Mouse (Mus musculus) MEL (cell line): ENCODE data around the gene Cxcr5. TPM values are rescaled to one million over a fixed set of nuclear protein-coding genes. Genes with fewer than 3 reads are reported as not detected.

Experiments used
- DNase-seq: peaks from one replicate; pipeline ENCODE4 v3.0.0; 2011; ENCODE audit warnings: low read depth, low spot score
- H3K27ac ChIP-seq: 2 replicates; pipeline ENCODE4 v1.5.1; 2012; ENCODE audit warnings: low read depth, mild to moderate bottlenecking, control low read depth, low read length, moderate library complexity; ENCODE audit not compliant: control insufficient read depth
- H3K27me3 ChIP-seq, 2 experiments: fragments of 150-350 bp in 1 of 2; sonication (generic) in 1 of 2; 2 replicates each; pipeline ENCODE4 v1.6.1; 2012; ENCODE audit warnings: low read length in 2 of 2, mild to moderate bottlenecking in 2 of 2, improper control_type of control experiment in 1 of 2, moderate library complexity in 1 of 2; ENCODE audit not compliant: insufficient read depth in 2 of 2, control insufficient read depth in 1 of 2
- H3K36me3 ChIP-seq, 2 experiments: 2 replicates each; pipeline ENCODE4 v1.6.1; 2012 to 2014; ENCODE audit warnings: low read length in 2 of 2, improper control_type of control experiment in 1 of 2, inconsistent platforms in 1 of 2, mild to moderate bottlenecking in 1 of 2; ENCODE audit not compliant: insufficient read depth in 2 of 2, control insufficient read depth in 1 of 2
- H3K4me1 ChIP-seq, 2 experiments: fragments of 150-350 bp in 1 of 2; sonication (generic) in 1 of 2; 2 replicates each; pipeline ENCODE4 v1.6.1; 2012; ENCODE audit warnings: low read length in 2 of 2, improper control_type of control experiment in 1 of 2, mild to moderate bottlenecking in 1 of 2; ENCODE audit not compliant: insufficient read depth in 2 of 2, control insufficient read depth in 1 of 2
- H3K4me3 ChIP-seq, 2 experiments: fragments of 150-350 bp in 1 of 2; sonication (generic) in 1 of 2; 2 replicates each; pipeline ENCODE4 v1.5.1; 2012; ENCODE audit warnings: low read depth in 2 of 2, low read length in 2 of 2, mild to moderate bottlenecking in 2 of 2, moderate library complexity in 2 of 2, control low read depth in 1 of 2, improper control_type of control experiment in 1 of 2; ENCODE audit not compliant: control insufficient read depth in 1 of 2, insufficient read depth in 1 of 2
- H3K79me2 ChIP-seq: 2 replicates; pipeline ENCODE4 v1.6.1; 2012; ENCODE audit warnings: mild to moderate bottlenecking, low read length, moderate library complexity; ENCODE audit not compliant: control insufficient read depth, poor library complexity, insufficient read depth
- H3K9ac ChIP-seq: 2 replicates; pipeline ENCODE4 v1.6.1; 2012; ENCODE audit warnings: low read depth, mild to moderate bottlenecking, control low read depth, low read length, moderate library complexity; ENCODE audit not compliant: control insufficient read depth, poor library complexity, severe bottlenecking
- H3K9me3 ChIP-seq: fragments of 150-350 bp; sonication (generic); replicated peaks from 2 replicates; pipeline ENCODE4 v1.6.1; 2012; ENCODE audit warnings: mild to moderate bottlenecking, low read length, improper control_type of control experiment, moderate library complexity; ENCODE audit not compliant: insufficient read depth
- CHD1 ChIP-seq: IDR thresholded peaks from 2 replicates; pipeline ENCODE4 v1.6.1; 2012; ENCODE audit warnings: low read depth, mild to moderate bottlenecking, inconsistent platforms, low read length, improper control_type of control experiment
- CHD2 ChIP-seq: IDR thresholded peaks from 2 replicates; pipeline ENCODE4 v1.6.1; 2011; ENCODE audit warnings: low read length, improper control_type of control experiment
- CTCF ChIP-seq, 3 experiments: IDR thresholded peaks in 2 of 3; conservative IDR thresholded peaks in 1 of 3; 2 replicates each; pipeline ENCODE4 v1.5.1; 2011 to 2012; ENCODE audit warnings: low read length in 3 of 3, low read depth in 2 of 3, mild to moderate bottlenecking in 2 of 3, improper control_type of control experiment in 1 of 3, inconsistent platforms in 1 of 3, mixed read lengths in 1 of 3, moderate library complexity in 1 of 3; ENCODE audit not compliant: control insufficient read depth in 1 of 3, insufficient read depth in 1 of 3, poor library complexity in 1 of 3, severe bottlenecking in 1 of 3
- E2F4 ChIP-seq: IDR thresholded peaks from 2 replicates; pipeline ENCODE4 v1.6.1; 2011; ENCODE audit warnings: low read depth, low read length, improper control_type of control experiment, borderline replicate concordance
- ELF1 ChIP-seq: IDR thresholded peaks from 2 replicates; pipeline ENCODE4 v1.6.1; 2014; ENCODE audit warnings: low read depth, mild to moderate bottlenecking, inconsistent platforms, low read length, improper control_type of control experiment, moderate library complexity
- GATA1 ChIP-seq: IDR thresholded peaks from 2 replicates; pipeline ENCODE4 v1.6.1; 2011; ENCODE audit warnings: low read depth, low read length, improper control_type of control experiment
- HCFC1 ChIP-seq: IDR thresholded peaks from 2 replicates; pipeline ENCODE4 v1.6.1; 2012; ENCODE audit warnings: low read depth, mild to moderate bottlenecking, inconsistent platforms, low read length, improper control_type of control experiment, moderate library complexity
- KAT2A ChIP-seq: conservative IDR thresholded peaks from 2 replicates; pipeline ENCODE4 v1.6.1; 2012; ENCODE audit warnings: low read depth, low read length, improper control_type of control experiment, inconsistent platforms
- MAFK ChIP-seq: IDR thresholded peaks from 2 replicates; pipeline ENCODE4 v1.6.1; 2011; ENCODE audit warnings: low read depth, mild to moderate bottlenecking, low read length, improper control_type of control experiment, borderline replicate concordance
- MAX ChIP-seq: IDR thresholded peaks from 2 replicates; pipeline ENCODE4 v1.6.1; 2011; ENCODE audit warnings: low read length, improper control_type of control experiment
- MEF2A ChIP-seq: IDR thresholded peaks from 2 replicates; pipeline ENCODE4 v1.6.1; 2014; ENCODE audit warnings: low read depth, mild to moderate bottlenecking, inconsistent platforms, low read length, improper control_type of control experiment; ENCODE audit not compliant: poor library complexity, insufficient replicate concordance, severe bottlenecking; ENCODE audit errors: extremely low read depth
- MYB ChIP-seq: IDR thresholded peaks from 2 replicates; pipeline ENCODE4 v1.6.1; 2011; ENCODE audit warnings: mild to moderate bottlenecking, low read depth, low read length, improper control_type of control experiment
- MYC ChIP-seq: IDR thresholded peaks from 2 replicates; pipeline ENCODE4 v1.6.1; 2011; ENCODE audit warnings: low read depth, mild to moderate bottlenecking, low read length, improper control_type of control experiment, moderate library complexity
- POLR2A ChIP-seq, 2 experiments: IDR thresholded peaks; 2 replicates each; pipeline ENCODE4 v1.6.1; 2011 to 2012; ENCODE audit warnings: low read length in 2 of 2, mild to moderate bottlenecking in 2 of 2, control low read depth in 1 of 2, improper control_type of control experiment in 1 of 2, low read depth in 1 of 2, moderate library complexity in 1 of 2; ENCODE audit not compliant: control insufficient read depth in 1 of 2, insufficient read depth in 1 of 2, poor library complexity in 1 of 2
- POLR2AphosphoS2 ChIP-seq: IDR thresholded peaks from 2 replicates; pipeline ENCODE4 v1.6.1; 2011; ENCODE audit warnings: low read length, improper control_type of control experiment
- POLR2AphosphoS5 ChIP-seq: IDR thresholded peaks from 2 replicates; pipeline ENCODE4 v1.6.1; 2012; ENCODE audit warnings: low read depth, borderline replicate concordance, mild to moderate bottlenecking, inconsistent platforms, low read length, moderate library complexity, mixed read lengths
- RAD21 ChIP-seq: IDR thresholded peaks from 2 replicates; pipeline ENCODE4 v1.6.1; 2011; ENCODE audit warnings: mild to moderate bottlenecking, low read depth, low read length, improper control_type of control experiment
- SIN3A ChIP-seq: IDR thresholded peaks from 2 replicates; pipeline ENCODE4 v1.6.1; 2012; ENCODE audit warnings: low read length, improper control_type of control experiment, inconsistent platforms
- SMC3 ChIP-seq: IDR thresholded peaks from 2 replicates; pipeline ENCODE4 v1.6.1; 2011; ENCODE audit warnings: low read depth, low read length, improper control_type of control experiment
- TAL1 ChIP-seq: IDR thresholded peaks from 2 replicates; pipeline ENCODE4 v1.6.1; 2012; ENCODE audit warnings: mild to moderate bottlenecking, inconsistent platforms, low read length, moderate library complexity, mixed read lengths
- TBP ChIP-seq: IDR thresholded peaks from 2 replicates; pipeline ENCODE4 v1.8.0; 2011; ENCODE audit warnings: low read depth, low read length, improper control_type of control experiment
- TCF12 ChIP-seq: IDR thresholded peaks from 2 replicates; pipeline ENCODE4 v1.6.1; 2014; ENCODE audit warnings: low read depth, mild to moderate bottlenecking, inconsistent platforms, low read length, improper control_type of control experiment, moderate library complexity
- UBTF ChIP-seq: IDR thresholded peaks from 2 replicates; pipeline ENCODE4 v1.6.1; 2012; ENCODE audit warnings: low read depth, mild to moderate bottlenecking, inconsistent platforms, low read length, improper control_type of control experiment, moderate library complexity, borderline replicate concordance; ENCODE audit not compliant: insufficient read depth
- USF2 ChIP-seq, 2 experiments: IDR thresholded peaks; 2 replicates each; pipeline ENCODE4 v1.6.1; 2011 to 2012; ENCODE audit warnings: improper control_type of control experiment in 2 of 2, low read length in 2 of 2, borderline replicate concordance in 1 of 2, inconsistent platforms in 1 of 2, low read depth in 1 of 2, mild to moderate bottlenecking in 1 of 2; ENCODE audit not compliant: insufficient read depth in 1 of 2
- ZC3H11A ChIP-seq: IDR thresholded peaks from 2 replicates; pipeline ENCODE4 v1.6.1; 2012; ENCODE audit warnings: low read depth, mild to moderate bottlenecking, inconsistent platforms, low read length, improper control_type of control experiment
- ZKSCAN1 ChIP-seq: IDR thresholded peaks from 2 replicates; pipeline ENCODE4 v1.6.1; 2012; ENCODE audit warnings: low read depth, mild to moderate bottlenecking, inconsistent platforms, low read length, improper control_type of control experiment, moderate library complexity
- ZMIZ1 ChIP-seq: IDR thresholded peaks from 2 replicates; pipeline ENCODE4 v1.6.1; 2012; ENCODE audit warnings: low read depth, mild to moderate bottlenecking, inconsistent platforms, low read length, improper control_type of control experiment, moderate library complexity
- polyA plus RNA-seq, 2 experiments: library from polyadenylated mRNA; stranded (reverse) in 1 of 2; unstranded in 1 of 2; fragments of >175 nt in 1 of 2; fragments of >200 nt in 1 of 2; gene quantifications; 2 replicates each; pipeline versions ENCODE4 v1.2.1 to v1.2.4; 2012; ENCODE audit warnings: low replicate concordance in 2 of 2, low read depth in 1 of 2; ENCODE audit not compliant: insufficient read length in 2 of 2, insufficient read depth in 1 of 2, missing spikeins in 1 of 2
- total RNA-seq: library from RNA; depleted of rRNA; stranded (reverse); fragments of 300-350 nt; gene quantifications from 2 replicates; pipeline ENCODE4 v1.2.3, GENCODE M21; 2012

Cxcr5 gene
- total and polyA plus RNA-seq, 3 experiments, result 0.18 TPM; not detected in 2

DNA sequence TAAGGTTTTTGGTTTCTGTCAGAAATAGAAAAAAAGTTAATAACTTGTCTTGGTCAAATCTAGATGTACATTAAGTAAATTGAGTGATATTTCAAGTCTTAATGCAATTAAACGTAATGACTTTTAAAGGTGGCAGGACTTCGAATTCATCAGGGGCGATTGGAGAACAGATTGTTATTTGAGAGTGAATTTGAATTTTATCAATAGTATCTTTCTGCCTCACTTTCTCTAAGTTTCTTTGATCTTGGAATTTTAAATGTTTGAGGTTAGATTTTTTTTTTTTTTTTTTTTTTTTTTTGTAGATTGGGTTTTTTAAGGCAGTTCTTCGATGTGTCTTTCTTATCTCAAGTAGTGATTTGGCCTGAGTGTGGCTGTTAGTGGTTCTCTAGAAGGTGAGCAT lies 45.0 kb upstream of the Cxcr5 start (continued):
- TF ChIP-seq ZKSCAN1 (no peak), UBTF (no peak)

DNA sequence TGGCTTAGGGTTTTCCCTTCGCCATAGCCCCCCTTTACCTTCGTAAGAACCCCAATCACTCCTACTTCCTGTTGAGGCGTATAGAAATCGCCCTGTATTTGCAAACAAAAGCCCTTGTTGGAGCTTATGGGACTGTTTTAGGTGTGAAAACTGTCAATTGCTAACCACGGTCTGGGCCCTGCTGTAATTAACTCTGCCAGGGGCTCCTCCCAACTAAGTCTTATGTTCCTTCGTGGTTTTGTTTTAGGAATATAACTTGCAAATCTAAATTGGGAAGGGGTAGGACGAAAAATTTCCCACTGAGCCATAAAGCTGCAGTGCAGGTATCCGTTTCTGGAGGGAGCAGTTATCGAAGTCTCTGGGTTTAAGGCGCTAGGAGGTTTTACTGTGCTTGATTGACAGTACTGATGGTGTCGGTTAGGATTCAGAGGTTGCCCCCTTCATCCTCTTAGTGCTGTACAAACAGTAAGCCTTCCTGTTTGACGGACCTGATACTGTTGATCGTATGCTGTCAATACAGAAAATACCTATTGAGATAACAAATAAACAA lies 44.0 kb upstream of the Cxcr5 start:
- H3K9ac ChIP-seq, result peak overlapping the region; percentile 100
- peaks cover 8 to 17% of the 10 kb centered on the region in 2 experiments; a peak in 3 of 4 replicates for H3K4me1 ChIP-seq
- peak; percentile 75 for DNase-seq
- H3K9me3 ChIP-seq, result no peaks in the 10 kb centered on the region
- H3K4me3 ChIP-seq, result peak overlapping the region; percentile 98 to 100
- H3K36me3 ChIP-seq, result peaks cover 28 to 35% of the 10 kb centered on the region in 2 experiments
- H3K27me3 ChIP-seq, result no peaks in the 10 kb centered on the region
- H3K79me2 ChIP-seq, result peaks cover 65% of the 10 kb centered on the region
- H3K27ac ChIP-seq, result peak overlapping the region; percentile 90
- TF ChIP-seq USF2 (IDR thresholded peaks at IDR 0.05; ENCODE audit: borderline replicate concordance in 1 of 2, insufficient read depth in 1 of 2, low read depth in 1 of 2, low read length in 2 of 2), result no peak
- no peak for TF ChIP-seq TAL1
- TF ChIP-seq MAFK, result no peak
- no peak for TF ChIP-seq E2F4
- TF ChIP-seq ELF1, result 0 out of 2 replicates have a peak, but pooled peaks have one; percentile 16
- TF ChIP-seq CTCF (IDR thresholded peaks at IDR 0.05 in 2 of 3, conservative IDR thresholded peaks at IDR 0.05 in 1 of 3; ENCODE audit: control insufficient read depth in 1 of 3, insufficient read depth in 1 of 3, low read depth in 2 of 3, low read length in 3 of 3, poor library complexity in 1 of 3, severe bottlenecking in 1 of 3), result no peak
- no peak; the same call in 1 of the 2 replicates for TF ChIP-seq GATA1
- TF ChIP-seq CHD2, result no peak
- no peak for TF ChIP-seq POLR2AphosphoS2
- TF ChIP-seq POLR2A (IDR thresholded peaks at IDR 0.05; ENCODE audit: control insufficient read depth in 1 of 2, insufficient read depth in 1 of 2, low read depth in 1 of 2, low read length in 2 of 2, poor library complexity in 1 of 2), result no peak
- TF ChIP-seq UBTF, result 0 out of 2 replicates have a peak, but pooled peaks have one; percentile 8
- TF ChIP-seq SMC3, result no peak
- TF ChIP-seq ZMIZ1, result no peak
- no peak for TF ChIP-seq MEF2A
- TF ChIP-seq HCFC1, result no peak
- TF ChIP-seq SIN3A, result peak; percentile 12; the same call in 1 of the 2 replicates
- TF ChIP-seq MYC, result no peak
- no peak for TF ChIP-seq MYB
- no peak for TF ChIP-seq POLR2AphosphoS5
- no peak for TF ChIP-seq TCF12
- TF ChIP-seq ZC3H11A, result no peak
- no peak for TF ChIP-seq ZKSCAN1
- no peak for TF ChIP-seq TBP
- no peak; the same call in 1 of the 2 replicates for TF ChIP-seq KAT2A
- TF ChIP-seq MAX, result no peak
- no peak for TF ChIP-seq RAD21
- TF ChIP-seq CHD1, result peak; percentile 9; the same call in 1 of the 2 replicates
- TF ChIP-seq, all 39 proteins: peak for 4
